Mouse (Mus musculus): ENCODE data around the gene Styx. TPM values are rescaled to one million over a fixed set of nuclear protein-coding genes. Genes with fewer than 3 reads are reported as not detected.
"Not testable (repeated sequence)": the region's sequence is repeated elsewhere in the genome, so short reads cannot be mapped to it uniquely, and the experiment has no call there.

The Styx gene
- polyA plus RNA-seq, 1 experiment from 2014 or later: 49.3 TPM

GRCm38 (mm10) chr14:45382912-45383311, 32.0 kb downstream of the Styx start:
- H3K36me3 ChIP-seq (replicated peaks): peaks cover 58% of the 10 kb centered on the region
- DNase-seq (ENCODE audit: low spot score): no peak
- no peaks in the 10 kb centered on the region for H3K9me3 ChIP-seq
- peaks cover 9% of the 10 kb centered on the region for H3K4me1 ChIP-seq
- 82% methylated on average over 4 of the region's 4 CpGs for WGBS
- no peak overlapping the region for H3K4me3 ChIP-seq
- no peaks in the 10 kb centered on the region for H3K27me3 ChIP-seq (replicated peaks; ENCODE audit: low read depth, poor library complexity, severe bottlenecking)
- H3K27ac ChIP-seq (replicated peaks): no peak overlapping the region

- Histone ChIP-seq H3K9me3 (no peaks in the 10 kb centered on the region), H3K36me3 (replicated peaks) (peaks cover 32% of the 10 kb centered on the region), H3K27ac (replicated peaks) (no peak overlapping the region), H3K4me1 (peaks cover 19% of the 10 kb centered on the region), H3K4me3 (no peak overlapping the region), H3K27me3 (replicated peaks; ENCODE audit: low read depth, poor library complexity, severe bottlenecking) (no peaks in the 10 kb centered on the region)
- no peak for DNase-seq (ENCODE audit: low spot score)
- 90% methylated on average over 2 of the region's 2 CpGs for WGBS
Measured at GRCm38 (mm10) chr14:45385596-45385995, 34.7 kb downstream of the Styx start.

GRCm38 (mm10) chr14:45387480-45387879, 36.6 kb downstream of the Styx start:
- peaks cover 19% of the 10 kb centered on the region for H3K4me1 ChIP-seq
- no peaks in the 10 kb centered on the region for H3K27me3 ChIP-seq (replicated peaks; ENCODE audit: low read depth, poor library complexity, severe bottlenecking)
- peak overlapping the region; percentile 87 for H3K4me3 ChIP-seq
- no peak overlapping the region for H3K27ac ChIP-seq (replicated peaks)
- WGBS: 18% methylated on average over 2 of the region's 2 CpGs
- H3K36me3 ChIP-seq (replicated peaks): peaks cover 15% of the 10 kb centered on the region
- no peak for DNase-seq (ENCODE audit: low spot score)
- H3K9me3 ChIP-seq: no peaks in the 10 kb centered on the region

- no peaks in the 10 kb centered on the region for H3K27me3 ChIP-seq (replicated peaks; ENCODE audit: low read depth, poor library complexity, severe bottlenecking)
- H3K27ac ChIP-seq (replicated peaks): peak overlapping the region; percentile 92
- H3K9me3 ChIP-seq: no peaks in the 10 kb centered on the region
- peak overlapping the region; percentile 87 for H3K4me3 ChIP-seq
- H3K36me3 ChIP-seq (replicated peaks): 0 out of 2 replicates have a peak, but pooled peaks cover 7% of the 10 kb centered on the region
- under 1% methylated on average over 71 of the region's 71 CpGs for WGBS
- H3K4me1 ChIP-seq: peaks cover 19% of the 10 kb centered on the region
- peak; percentile 94 for DNase-seq (ENCODE audit: low spot score)
Measured at GRCm38 (mm10) chr14:45388345-45389181, 37.7 kb downstream of the Styx start.

GRCm38 (mm10) chr14:45389194-45389593, 38.3 kb downstream of the Styx start:
- no peaks in the 10 kb centered on the region for H3K9me3 ChIP-seq
- 41% methylated on average over 3 of the region's 3 CpGs for WGBS
- H3K27me3 ChIP-seq (replicated peaks; ENCODE audit: low read depth, poor library complexity, severe bottlenecking): no peaks in the 10 kb centered on the region
- 0 out of 2 replicates have a peak, but pooled peaks cover 3% of the 10 kb centered on the region for H3K36me3 ChIP-seq (replicated peaks)
- H3K4me1 ChIP-seq: peaks cover 19% of the 10 kb centered on the region
- H3K4me3 ChIP-seq: peak overlapping the region; percentile 87
- DNase-seq (ENCODE audit: low spot score): no peak
- peak overlapping the region; percentile 92 for H3K27ac ChIP-seq (replicated peaks)

GRCm38 (mm10) chr14:45399836-45400235, 48.9 kb downstream of the Styx start:
- WGBS: 80% methylated on average over 3 of the region's 3 CpGs
- no peak overlapping the region for H3K27ac ChIP-seq (replicated peaks)
- DNase-seq (ENCODE audit: low spot score): no peak
- H3K4me1 ChIP-seq: no peaks in the 10 kb centered on the region
- H3K27me3 ChIP-seq (replicated peaks; ENCODE audit: low read depth, poor library complexity, severe bottlenecking): no peaks in the 10 kb centered on the region
- H3K36me3 ChIP-seq (replicated peaks): no peaks in the 10 kb centered on the region
- no peak overlapping the region for H3K4me3 ChIP-seq
- no peaks in the 10 kb centered on the region for H3K9me3 ChIP-seq

- H3K36me3 ChIP-seq (replicated peaks): no peaks in the 10 kb centered on the region
- no peak overlapping the region for H3K27ac ChIP-seq (replicated peaks)
- DNase-seq (ENCODE audit: low spot score): no peak
- WGBS: 86% methylated on average over 7 of the region's 7 CpGs
- no peaks in the 10 kb centered on the region for H3K4me1 ChIP-seq
- no peaks in the 10 kb centered on the region for H3K9me3 ChIP-seq
- H3K27me3 ChIP-seq (replicated peaks; ENCODE audit: low read depth, poor library complexity, severe bottlenecking): no peaks in the 10 kb centered on the region
- no peak overlapping the region for H3K4me3 ChIP-seq
Measured at GRCm38 (mm10) chr14:45403651-45404050, 52.8 kb downstream of the Styx start.

GRCm38 (mm10) chr14:45404813-45405212, 53.9 kb downstream of the Styx start, which contains the start of gene Gnpnat1:
Gene Gnpnat1, minus strand, starts transcription at chr14:45404913.
- H3K27ac ChIP-seq (replicated peaks); H3K27me3 ChIP-seq (replicated peaks; ENCODE audit: low read depth, poor library complexity, severe bottlenecking); DNase-seq (ENCODE audit: low spot score); H3K4me1 ChIP-seq; H3K4me3 ChIP-seq; H3K36me3 ChIP-seq (replicated peaks); H3K9me3 ChIP-seq: not testable (repeated sequence)
- WGBS: 97% methylated on average over 3 of the region's 3 CpGs

- Histone ChIP-seq H3K27ac (replicated peaks) (no peak overlapping the region), H3K4me1 (no peaks in the 10 kb centered on the region), H3K36me3 (replicated peaks) (no peaks in the 10 kb centered on the region), H3K27me3 (replicated peaks; ENCODE audit: low read depth, poor library complexity, severe bottlenecking) (no peaks in the 10 kb centered on the region), H3K4me3 (no peak overlapping the region), H3K9me3 (no peaks in the 10 kb centered on the region)
- 91% methylated on average over 4 of the region's 4 CpGs for WGBS
- no peak for DNase-seq (ENCODE audit: low spot score)
Measured at GRCm38 (mm10) chr14:45416265-45416664, 65.4 kb downstream of the Styx start.

GRCm38 (mm10) chr14:45418553-45418952, 67.7 kb downstream of the Styx start:
- Histone ChIP-seq H3K27ac (replicated peaks) (no peak overlapping the region), H3K36me3 (replicated peaks) (no peaks in the 10 kb centered on the region), H3K4me3 (no peak overlapping the region), H3K27me3 (replicated peaks; ENCODE audit: low read depth, poor library complexity, severe bottlenecking) (no peaks in the 10 kb centered on the region), H3K4me1 (no peaks in the 10 kb centered on the region), H3K9me3 (no peaks in the 10 kb centered on the region)
- no peak for DNase-seq (ENCODE audit: low spot score)
- 81% methylated on average over 3 of the region's 3 CpGs for WGBS

- Histone ChIP-seq H3K27ac (replicated peaks) (no peak overlapping the region), H3K27me3 (replicated peaks; ENCODE audit: low read depth, poor library complexity, severe bottlenecking) (no peaks in the 10 kb centered on the region), H3K36me3 (replicated peaks) (no peaks in the 10 kb centered on the region), H3K4me1 (no peaks in the 10 kb centered on the region), H3K9me3 (no peaks in the 10 kb centered on the region), H3K4me3 (no peak overlapping the region)
- 80% methylated on average over 4 of the region's 4 CpGs for WGBS
- no peak for DNase-seq (ENCODE audit: low spot score)
Measured at GRCm38 (mm10) chr14:45419323-45419722, 68.4 kb downstream of the Styx start.

- Histone ChIP-seq H3K27me3 (replicated peaks; ENCODE audit: low read depth, poor library complexity, severe bottlenecking) (no peaks in the 10 kb centered on the region), H3K4me3 (no peak overlapping the region), H3K4me1 (no peaks in the 10 kb centered on the region), H3K9me3 (peaks cover 6% of the 10 kb centered on the region; the same call in 1 of the 2 replicates), H3K27ac (replicated peaks) (no peak overlapping the region), H3K36me3 (replicated peaks) (no peaks in the 10 kb centered on the region)
- WGBS: 75% methylated on average over 4 of the region's 4 CpGs
- DNase-seq (ENCODE audit: low spot score): no peak
Measured at GRCm38 (mm10) chr14:45422371-45422770, 71.5 kb downstream of the Styx start.

- Histone ChIP-seq H3K27me3 (replicated peaks; ENCODE audit: low read depth, poor library complexity, severe bottlenecking) (no peaks in the 10 kb centered on the region), H3K36me3 (replicated peaks) (no peaks in the 10 kb centered on the region), H3K4me3 (no peak overlapping the region), H3K27ac (replicated peaks) (no peak overlapping the region), H3K9me3 (peaks cover 6% of the 10 kb centered on the region; the same call in 1 of the 2 replicates), H3K4me1 (no peaks in the 10 kb centered on the region)
- 16% methylated on average over 5 of the region's 5 CpGs for WGBS
- no peak for DNase-seq (ENCODE audit: low spot score)
Measured at GRCm38 (mm10) chr14:45423220-45423619, 72.3 kb downstream of the Styx start.
